Mouse (Mus musculus) left cerebral cortex, adult 8-10 months (tissue): ENCODE measurements around the gene Spata32. TPM values are rescaled to one million over a fixed set of nuclear protein-coding genes. Genes with fewer than 3 reads are reported as not detected.
"Not testable (repeated sequence)": the region's sequence is repeated elsewhere in the genome, so short reads cannot be mapped to it uniquely, and the experiment has no call there.

ENCODE experiments used
- DNase-seq, 2 experiments: peaks; one replicate each; pipeline ENCODE4 v3.0.0; 2022; ENCODE audit warnings: low spot score in 2 of 2
- total RNA-seq, 4 experiments: library from RNA; stranded (reverse); gene quantifications; 2 replicates each; pipeline ENCODE4 v1.2.4; 2022

The Spata32 gene
- total RNA-seq, 4 experiments from 2014 or later: 0.67 to 2.3 (median 1.5) TPM

DNA sequence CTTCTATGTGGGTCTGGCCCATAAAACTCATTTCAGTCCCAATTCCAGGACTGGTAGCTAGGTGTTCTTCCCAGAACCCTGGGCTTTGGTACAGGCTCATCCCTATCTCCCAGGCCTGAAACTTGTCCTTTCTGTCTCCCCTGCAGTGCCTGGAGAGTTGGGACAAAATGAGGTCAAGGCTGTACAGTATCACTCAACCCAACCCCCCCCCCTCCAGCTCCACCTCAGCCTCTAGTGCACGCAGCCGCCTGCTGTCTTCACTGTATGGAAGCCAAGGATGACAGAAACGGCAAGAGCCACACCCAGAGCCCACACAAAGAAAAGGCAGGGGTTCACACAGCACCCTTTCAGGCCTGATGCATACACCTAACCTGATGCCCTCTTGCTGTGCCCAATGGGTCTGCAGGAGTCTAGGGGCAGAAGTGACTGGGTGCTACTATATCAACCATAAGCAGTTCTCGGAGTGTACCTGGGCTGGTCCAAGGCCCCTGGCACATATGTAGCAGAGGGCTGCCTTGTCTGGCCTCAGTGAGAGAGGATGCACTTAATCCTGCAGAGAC lies 28.6 kb upstream of the Spata32 start:
- DNase-seq: no peak

GRCm38 (mm10) chr11:103246081-103246730 lies 28.0 kb upstream of the Spata32 start:
- peak in 1 of 2 experiments; percentile 48 for DNase-seq

- DNase-seq: no peak
Observed at GRCm38 (mm10) chr11:103244856-103245255, 26.6 kb upstream of the Spata32 start.

- no peak for DNase-seq
Observed at GRCm38 (mm10) chr11:103240740-103241139, 22.5 kb upstream of the Spata32 start.

DNA sequence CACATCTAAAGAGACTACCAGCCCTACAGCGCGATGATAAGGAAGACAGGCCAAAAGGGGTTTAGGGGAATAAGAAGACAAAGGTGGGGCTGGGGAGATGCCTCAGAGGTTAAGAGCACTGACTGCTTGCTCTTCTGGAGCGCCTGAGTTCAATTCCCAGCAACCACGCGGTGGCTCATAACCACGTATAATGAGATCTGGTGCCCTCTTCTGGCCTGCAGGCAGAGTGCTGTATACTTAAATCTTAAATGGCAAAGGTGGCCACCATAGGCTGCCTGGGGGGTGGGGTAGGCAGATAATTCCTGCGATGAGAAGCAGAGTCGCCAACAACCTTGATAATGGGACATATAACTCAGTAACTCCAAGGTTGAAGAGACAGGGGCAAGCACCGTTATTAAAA lies 19.5 kb upstream of the Spata32 start:
- DNase-seq: no peak

DNA sequence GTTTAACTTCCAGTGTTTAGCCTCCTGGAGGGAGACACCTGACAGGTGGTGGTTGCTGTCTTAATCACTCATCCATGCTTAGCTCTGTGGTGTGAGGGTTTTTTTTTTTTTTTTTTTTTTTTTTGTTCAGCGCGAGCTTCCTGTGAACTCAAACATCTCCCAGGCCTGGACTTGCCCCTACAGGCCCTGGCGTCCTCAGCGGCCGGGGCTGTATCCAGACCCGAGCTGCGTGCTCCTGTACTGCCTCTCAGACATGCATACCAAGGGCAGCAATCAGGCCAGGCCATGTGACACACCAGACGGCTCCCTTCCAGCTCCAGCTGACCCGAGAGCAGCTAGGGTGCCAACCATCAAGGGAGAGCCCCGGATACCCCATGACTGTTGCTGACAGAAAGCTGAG lies 18.7 kb upstream of the Spata32 start:
- no peak for DNase-seq

GRCm38 (mm10) chr11:103236431-103236830 lies 18.2 kb upstream of the Spata32 start:
- no peak for DNase-seq

GRCm38 (mm10) chr11:103235702-103236101 lies 17.5 kb upstream of the Spata32 start:
- no peak for DNase-seq

DNA sequence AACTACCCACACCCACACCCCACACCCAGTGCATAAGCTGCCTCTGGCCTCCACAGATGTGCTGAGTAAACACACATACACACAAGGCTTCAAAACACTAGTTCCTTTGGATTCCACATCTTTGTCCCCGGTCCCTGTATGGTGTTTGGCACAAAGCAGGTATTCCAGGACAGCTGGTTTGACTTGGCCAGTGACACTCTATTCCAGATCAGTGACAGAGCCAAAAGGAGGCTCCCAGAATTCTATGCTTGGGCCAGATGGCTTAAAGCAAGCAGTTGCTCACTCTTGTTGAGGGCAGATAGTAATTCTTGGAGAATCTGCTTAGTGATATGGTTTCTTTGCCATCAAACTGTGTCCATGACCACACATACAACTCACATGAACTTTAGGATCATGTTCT lies 16.2 kb upstream of the Spata32 start:
- DNase-seq: no peak

- peak; percentile 66 to 74 for DNase-seq
Observed at GRCm38 (mm10) chr11:103232966-103233365, 14.7 kb upstream of the Spata32 start.

DNA sequence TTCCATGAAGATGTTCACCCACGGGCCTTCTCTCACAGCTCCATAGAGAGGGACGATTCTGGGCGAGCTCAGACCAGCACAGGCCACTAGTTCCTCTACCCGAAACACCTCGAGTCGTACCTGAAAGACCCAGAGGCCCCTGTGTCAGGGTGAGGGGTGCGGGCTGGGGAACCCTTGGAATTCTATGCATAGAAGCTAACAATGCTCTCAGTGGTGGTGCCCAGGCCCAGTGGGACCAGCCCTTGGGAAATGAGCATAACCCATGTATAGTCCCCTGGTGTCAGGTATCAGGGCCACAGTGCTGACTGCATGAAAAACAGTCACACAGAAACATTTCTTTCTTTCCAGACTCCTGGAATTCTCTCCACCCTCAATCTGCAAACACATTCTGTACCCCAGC lies 13.1 kb upstream of the Spata32 start:
- DNase-seq: no peak

DNA sequence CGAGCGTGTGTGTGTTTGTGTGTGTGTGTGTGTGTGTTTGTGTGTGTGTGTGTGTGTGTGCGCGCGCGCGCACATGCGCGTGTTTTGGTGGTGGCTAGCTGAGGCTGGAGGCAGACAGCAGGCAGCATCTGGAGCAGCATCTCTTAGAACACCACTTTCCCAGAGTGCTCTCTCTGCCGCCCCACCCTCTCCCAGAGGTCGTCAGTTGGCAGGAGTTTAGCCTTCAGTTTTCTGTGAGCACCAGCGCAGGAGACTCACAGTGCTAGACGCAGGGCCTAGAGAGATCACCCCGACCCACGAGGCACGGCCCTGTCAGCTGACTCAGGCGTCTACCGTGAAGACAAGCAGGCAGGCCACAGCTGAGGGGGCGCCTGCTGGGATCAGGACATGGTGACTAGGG lies 12.4 kb upstream of the Spata32 start:
- DNase-seq: no peak

GRCm38 (mm10) chr11:103229608-103230007 lies 11.4 kb upstream of the Spata32 start:
- no peak for DNase-seq

DNA sequence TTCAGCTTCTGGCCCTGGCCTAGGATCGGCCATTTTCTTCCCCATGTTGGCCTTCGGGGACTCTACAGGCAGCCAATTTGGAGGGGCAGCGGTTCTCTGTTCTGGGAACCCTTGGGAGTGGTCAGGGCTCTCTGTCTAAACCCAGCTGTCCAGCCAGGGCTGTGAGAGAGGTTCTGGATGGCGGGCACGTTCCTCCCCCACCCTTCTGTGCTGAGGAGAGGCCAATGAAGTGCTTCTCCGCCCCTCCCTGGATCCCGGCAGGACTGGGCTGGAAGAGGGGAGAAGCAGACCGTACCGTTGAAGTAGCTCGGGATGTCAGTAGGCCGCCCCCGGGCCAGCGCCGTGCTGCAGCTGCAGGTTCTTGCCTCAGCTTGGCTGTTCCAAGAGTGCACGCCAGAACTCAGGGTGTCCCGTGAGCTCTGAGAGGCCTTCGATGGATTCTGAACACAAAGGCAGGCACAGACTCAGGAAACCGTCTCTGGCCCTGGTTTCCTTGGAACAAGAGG lies 5.8 kb upstream of the Spata32 start:
- no peak for DNase-seq

DNA sequence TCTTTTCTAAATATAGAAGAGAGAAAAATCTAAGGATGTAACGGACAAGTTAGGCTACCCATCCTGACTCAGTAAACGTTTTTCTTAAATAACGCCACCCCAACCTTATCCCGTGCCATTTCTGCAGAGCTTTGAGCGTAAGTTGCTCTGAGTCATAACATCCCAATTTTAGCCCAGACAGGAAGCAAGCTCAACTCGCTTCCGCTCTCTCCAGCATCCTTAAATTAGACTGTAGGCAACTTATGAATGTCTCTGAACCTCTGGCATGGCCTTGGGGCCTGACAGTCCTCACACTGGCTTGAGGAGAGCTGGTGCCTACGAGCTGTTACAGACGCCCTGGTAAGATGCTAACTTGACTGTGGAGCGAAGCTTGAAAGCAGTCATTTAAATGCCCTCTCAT lies 5.2 kb upstream of the Spata32 start:
- DNase-seq: peak in 1 of 2 experiments; percentile 55

DNA sequence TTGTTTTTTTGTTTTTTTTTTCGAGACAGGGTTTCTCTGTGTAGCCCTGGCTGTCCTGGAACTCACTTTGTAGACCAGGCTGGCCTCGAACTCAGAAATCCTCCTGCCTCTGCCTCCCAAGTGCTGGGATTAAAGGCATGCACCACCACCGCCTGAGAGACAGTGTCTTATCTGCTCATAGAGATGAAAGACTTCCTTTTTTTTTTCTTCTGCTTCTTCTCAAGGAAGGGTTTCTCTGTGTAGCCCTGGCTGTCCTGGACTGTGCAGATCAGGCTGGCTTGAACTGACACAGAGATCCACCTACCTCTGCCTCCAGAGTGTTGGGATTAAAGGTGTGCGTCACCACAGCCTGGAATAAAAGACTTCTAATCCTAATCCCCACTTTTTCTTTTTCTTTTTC lies 4.5 kb upstream of the Spata32 start:
- not testable (repeated sequence) for DNase-seq

GRCm38 (mm10) chr11:103221437-103221836 lies 3.2 kb upstream of the Spata32 start:
- DNase-seq: no peak

DNA sequence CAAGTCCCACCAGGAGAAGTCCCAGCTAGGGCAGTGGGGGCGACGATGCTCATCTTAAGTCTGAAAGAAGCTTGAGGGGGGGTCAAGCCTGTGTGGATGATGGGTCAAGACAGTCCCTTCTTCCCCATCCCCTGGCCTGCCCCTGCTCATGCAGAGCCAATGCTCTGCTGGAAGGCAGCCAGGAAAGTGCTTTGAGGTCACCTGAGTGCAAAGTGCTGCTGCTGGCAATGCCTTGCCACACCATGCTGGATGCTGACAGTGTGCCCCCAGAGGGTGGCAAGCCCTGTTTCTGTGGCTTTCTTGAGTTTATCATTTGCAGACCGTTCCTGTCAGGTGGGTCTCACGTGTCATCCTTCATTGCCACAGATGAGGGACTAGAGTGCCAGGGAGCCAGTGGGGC lies 1.8 kb upstream of the Spata32 start:
- no peak for DNase-seq

DNA sequence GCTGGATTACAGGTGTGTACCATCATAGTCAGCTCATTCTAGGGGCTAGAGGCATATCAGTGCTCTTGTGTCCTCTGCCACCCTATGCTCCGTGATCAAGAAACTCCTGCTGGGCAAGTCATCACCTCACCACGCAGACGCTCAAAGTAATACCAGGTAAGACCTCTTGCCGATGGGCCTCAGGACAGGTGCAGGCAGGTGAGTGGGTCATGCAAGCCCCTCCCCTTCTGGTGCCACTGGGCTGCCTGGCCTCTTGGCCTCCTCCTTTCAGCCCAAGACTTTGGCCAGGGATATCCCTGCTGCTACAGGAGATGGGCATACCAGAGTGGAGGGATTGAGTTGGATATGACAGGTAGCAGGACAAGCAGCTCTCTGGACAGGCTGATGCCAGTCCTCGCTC lies 1.0 kb upstream of the Spata32 start:
- DNase-seq: no peak

GRCm38 (mm10) chr11:103218517-103218901 lies 277 bp upstream of the Spata32 start:
- no peak for DNase-seq

DNA sequence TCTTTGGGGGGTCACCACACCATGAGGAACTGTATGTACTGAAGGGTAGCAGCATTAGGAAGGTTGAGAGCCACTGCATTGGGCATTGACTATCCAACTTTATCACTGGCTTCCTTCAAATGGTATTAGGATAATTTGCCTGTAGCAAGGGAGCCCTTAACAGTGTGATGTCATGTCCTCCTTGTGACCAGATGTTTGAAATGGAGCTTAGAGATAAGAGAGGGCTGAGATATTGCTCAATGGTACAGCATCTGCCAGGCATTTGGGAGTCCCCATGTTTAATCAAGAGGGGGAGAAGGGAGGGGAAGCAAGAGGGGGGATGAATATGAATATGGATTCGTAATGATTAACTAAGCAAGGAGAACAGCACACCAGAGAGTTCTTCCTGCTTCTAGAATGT lies 2.9 kb downstream of the Spata32 start:
- no peak for DNase-seq

DNA sequence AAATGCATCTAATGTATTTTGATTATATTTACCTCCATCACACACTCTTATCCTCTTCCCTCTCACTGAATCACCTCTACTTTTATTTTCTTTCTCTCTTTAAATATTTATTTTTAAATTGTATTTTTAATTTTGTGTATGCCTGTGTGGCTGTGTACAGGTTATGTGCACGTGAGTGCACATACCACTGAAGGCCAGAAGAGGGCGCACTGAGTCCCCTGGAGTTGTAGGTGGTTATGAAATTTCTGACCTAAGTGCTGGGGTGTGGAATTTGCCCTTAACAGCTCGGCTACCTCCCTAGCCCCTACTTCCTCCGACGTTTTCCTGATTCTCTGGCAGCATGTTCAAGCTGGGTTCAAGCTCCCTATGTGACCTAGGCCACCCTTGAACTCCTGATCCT lies 4.5 kb downstream of the Spata32 start:
- DNase-seq: no peak

DNA sequence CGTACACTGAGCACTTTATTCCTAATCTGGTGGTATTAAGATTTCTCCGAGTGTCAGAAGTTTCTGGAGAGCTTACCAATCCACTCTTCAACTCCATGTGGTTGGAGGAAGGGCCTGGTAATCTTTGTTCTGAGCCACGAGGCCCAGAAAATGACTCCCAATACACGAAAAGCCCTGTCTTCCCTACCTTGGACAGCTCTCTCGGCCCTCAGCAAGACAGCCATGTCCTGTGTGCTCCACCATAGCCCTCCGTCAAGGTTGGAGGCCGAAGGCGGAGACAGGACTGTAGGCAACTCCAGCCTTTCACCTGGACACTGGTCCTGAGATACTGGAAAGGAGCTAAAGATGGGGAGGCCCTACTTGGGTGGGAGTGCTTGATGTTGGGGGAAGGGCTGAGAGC lies 7.9 kb downstream of the Spata32 start:
- no peak for DNase-seq
